Mouse (Mus musculus): ENCODE results near the gene Sparc.

Sparc gene

DNA sequence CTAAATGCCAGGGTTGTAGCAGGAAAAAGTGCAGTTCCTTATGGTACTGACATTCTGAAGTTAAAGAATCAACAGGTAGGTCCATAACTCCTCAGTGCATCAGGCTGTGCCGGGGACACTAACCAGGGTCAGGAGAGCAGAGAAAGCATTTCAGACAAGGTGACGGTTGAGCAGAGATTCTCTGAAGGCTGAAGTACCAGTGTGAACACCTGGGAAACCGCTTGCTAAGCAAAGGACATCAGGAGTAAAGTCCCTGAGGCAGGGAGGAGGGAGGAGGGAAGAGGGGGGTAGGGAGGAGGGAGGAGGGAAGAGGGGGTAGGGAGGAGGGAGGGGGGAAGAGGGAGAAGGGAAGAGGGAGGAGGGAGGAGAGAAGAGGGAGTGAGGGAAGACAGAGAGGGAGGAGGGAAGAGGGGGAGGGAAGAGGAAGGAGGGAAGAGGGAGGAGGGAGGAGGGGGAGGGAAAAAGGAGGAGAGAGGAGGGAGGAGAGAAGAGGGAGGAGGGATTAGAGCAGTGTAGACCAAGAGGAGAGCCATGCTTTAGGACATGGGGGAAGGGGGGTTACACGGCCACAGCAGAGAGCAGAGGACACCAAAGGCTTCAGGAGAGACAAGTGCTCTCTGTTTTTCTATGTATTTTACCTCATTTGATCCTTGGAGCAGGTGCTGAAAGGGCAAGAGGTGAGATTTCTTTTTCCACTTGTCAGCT, 54.4 kb downstream of the Sparc start:
- DNase-seq (ENCODE audit: low read depth in 1 of 2, low spot score in 2 of 2): no peak

DNA sequence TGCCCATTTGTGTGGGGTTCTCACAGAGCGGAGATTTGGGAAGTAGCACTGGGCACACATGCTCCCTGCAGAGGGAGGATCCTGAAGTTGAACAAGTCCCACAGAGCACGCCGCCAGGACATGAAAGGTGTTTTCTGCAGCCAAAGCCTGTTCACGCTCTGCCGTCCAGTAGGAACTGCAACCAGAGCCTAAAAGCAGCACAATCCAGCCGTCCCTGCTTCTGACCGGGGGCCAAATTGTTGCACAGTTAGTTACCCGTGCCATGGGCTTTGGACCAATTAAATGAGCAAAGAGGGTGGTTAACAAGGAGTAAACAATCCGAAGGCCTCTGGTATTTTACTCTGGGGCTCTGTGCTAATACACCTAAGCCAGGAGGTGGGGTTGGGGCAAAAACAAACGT, 55.2 kb downstream of the Sparc start:
- no peak for DNase-seq (ENCODE audit: low read depth in 1 of 2, low spot score in 2 of 2)

DNA sequence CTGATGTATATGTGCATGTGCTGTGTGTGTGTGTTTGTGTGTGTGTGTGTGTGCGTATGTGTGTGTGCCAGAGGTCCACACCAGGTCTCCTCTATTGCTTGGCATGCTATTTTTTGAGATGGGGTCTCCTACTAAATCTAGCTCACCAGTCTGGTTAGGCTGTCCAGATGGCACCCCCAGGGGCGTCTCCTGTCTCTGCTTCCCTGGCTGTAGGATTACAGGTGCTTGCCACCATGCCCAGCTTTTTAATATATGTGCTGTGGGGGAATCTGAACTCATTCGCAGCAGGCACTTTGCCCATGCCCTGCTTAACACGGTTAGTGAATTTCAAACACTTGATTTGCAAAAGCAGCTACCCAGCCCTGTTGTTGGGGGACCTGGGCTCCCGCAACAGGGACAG, 57.1 kb downstream of the Sparc start:
- no peak for DNase-seq (ENCODE audit: low read depth in 1 of 2, low spot score in 2 of 2)

DNA sequence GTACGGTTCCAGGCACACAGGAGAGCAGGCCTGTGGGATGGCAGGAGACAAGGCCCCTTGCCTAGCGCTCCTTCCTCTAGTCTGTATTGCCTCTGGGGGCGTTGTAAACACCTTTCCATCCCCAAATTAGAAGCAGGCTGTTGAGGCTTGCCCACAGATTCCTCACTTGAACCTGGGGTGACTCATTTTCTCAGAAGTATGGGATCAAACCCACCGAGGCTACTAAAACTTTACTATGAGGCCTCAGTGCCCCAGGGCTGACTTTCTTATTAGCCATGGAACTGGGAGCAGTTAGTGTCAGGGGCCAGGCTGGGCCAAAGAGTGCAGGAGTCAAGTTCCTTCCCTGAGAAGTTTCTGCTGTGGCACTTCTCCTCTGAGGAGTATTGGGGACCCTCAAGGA, 57.7 kb downstream of the Sparc start:
- no peak for DNase-seq (ENCODE audit: low read depth in 1 of 2, low spot score in 2 of 2)

DNA sequence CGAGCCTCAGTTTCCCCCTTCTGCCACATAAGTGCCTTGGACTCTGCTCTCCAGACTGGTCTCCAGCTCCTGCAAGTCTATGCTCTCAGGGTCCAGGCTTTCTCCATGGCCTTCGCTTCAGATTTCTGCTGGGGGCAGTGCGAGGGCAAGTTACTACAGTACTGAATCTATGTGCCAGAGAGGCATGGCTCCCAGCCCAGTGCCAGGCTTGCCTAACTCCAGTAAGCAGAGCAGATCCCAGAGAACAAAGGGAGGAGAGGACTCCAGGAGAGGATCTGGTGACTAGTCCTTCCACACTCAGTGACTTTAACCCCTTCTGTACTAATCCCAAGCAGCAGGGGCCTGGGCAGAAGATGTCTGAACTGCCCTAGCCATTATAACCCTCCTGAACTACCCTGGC, 58.3 kb downstream of the Sparc start:
- DNase-seq (ENCODE audit: low read depth in 1 of 2, low spot score in 2 of 2): no peak

DNA sequence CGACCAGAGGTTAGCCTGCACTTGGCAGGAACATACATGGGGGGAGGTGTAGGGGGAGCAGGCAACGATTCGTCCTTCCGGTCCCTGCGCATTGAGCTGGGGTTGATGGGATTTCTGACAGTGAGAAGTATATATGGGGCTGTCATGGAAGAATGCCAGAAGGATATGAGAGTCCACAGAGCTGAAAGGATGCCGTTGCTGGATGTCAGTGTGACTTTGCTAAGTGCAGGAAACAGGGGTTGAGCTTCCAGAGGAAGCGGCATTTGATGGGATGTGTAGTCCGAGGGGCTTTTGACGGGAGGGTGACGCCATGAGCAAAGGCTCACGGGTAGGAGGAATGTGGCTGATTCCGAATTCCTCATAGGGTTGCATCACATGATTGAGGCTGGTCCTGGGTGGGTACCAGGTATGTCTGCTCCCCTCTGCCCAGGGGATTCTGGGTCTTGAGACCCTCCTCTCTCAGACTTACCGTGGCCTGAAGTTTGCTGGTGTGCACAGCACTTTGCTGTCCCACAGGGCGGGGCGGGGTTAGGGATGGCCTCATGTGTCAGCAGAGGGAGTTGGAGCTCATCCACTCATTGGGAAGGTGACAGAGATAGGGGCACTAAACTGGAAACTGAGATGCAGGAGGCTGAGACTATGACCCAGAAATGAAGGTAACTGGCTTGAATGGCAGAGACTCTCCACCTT, 64.7 kb downstream of the Sparc start:
- no peak for DNase-seq (ENCODE audit: low read depth in 1 of 2, low spot score in 2 of 2)

DNA sequence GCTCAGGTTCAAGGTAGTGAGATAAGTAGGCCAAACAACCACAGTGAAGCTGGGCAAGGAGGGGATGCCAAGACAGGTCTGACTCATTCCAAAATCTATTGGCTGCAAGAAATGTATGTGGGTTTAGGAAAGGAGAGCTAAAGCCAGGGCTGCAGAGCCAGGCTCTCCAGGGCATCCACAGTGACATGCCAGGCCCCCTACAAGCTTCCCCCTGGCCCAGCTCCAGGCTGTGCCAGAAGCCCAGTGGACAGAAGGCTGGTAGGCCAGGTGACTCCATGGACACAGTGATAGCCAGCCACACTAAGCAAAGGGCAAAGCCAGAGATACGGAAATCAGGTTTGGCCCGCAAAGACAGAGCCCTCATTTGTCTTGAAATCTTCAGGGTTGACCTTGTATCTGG, 66.1 kb downstream of the Sparc start:
- DNase-seq (ENCODE audit: low read depth in 1 of 2, low spot score in 2 of 2): no peak

Data from monocyte, adult 2 months (primary cell).